ENCODE assay signal across 8 mouse cellular contexts in the genomic region with DNA sequence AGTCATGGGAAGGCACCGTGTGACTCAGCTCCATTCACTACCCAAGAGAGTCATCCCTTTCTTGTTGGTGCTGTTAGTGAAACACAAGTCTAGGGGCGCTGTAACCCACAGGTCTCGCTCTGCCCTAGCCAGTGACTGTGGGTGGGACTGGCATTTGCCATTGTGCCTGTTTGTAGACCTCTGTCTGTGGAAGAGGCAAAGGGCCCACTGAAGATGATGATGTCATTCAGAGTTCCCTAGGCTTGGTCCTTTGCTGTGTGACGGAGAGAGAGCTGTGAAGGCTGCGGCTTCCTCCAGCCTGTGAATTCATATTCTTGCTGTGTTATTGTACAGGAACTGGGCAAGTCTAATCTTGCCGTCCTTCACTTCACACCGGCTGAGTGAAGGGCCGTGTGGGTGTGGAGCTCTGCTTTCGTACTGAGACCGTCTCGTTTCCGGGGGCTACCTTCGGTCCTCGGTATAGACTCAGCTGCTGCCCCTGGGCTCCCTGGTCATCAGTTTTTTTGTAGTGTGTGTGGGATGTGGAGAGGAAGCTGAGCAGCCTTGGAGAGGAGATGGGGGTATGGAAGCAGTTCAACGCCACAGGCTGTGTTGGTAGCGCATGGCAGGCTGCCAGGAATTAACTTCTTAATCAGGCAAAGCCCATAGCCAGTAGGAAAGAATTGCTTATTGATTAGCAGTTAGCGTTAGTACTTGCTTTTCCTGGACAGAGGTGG. TPM values are rescaled to one million over a fixed set of nuclear protein-coding genes. Genes with fewer than 3 reads are reported as not detected.
DNase-seq lines count a peak whose midpoint lies in the region; ATAC-seq lines count a peak whose summit lies in the region.

No protein-coding gene starts in this region.

- H3K27me3 ChIP-seq in stomach, embryonic 15.5 days (replicated peaks): no peaks in the 10 kb centered on the region

- DNase-seq in adrenal gland, postnatal 14 days: peak; percentile 29
- no peak for DNase-seq in adrenal gland, adult 18-20 months (ENCODE audit: low spot score in 2 of 2)
- DNase-seq in lung, adult 18-20 months: peak; percentile 9 to 26
- DNase-seq in lung, postnatal 4 days: no peak
- DNase-seq in adrenal gland, postnatal 36 days: peak; percentile 21 to 30
- no peak for DNase-seq in frontal cortex, postnatal 14 days (ENCODE audit: low spot score in 2 of 2)

- peaks cover 34% of the 10 kb centered on the region for H3K4me1 ChIP-seq in stomach, embryonic 15.5 days

- peak; percentile 33 for ATAC-seq in inflammation-experienced regulatory T-cells, adult 6 months
- ATAC-seq in stomach, embryonic 15.5 days (ENCODE audit: insufficient read depth, low FRiP score, low read depth): no peak

- WGBS in stomach, embryonic 15.5 days: 57% methylated on average over 17 of the region's 17 CpGs

- no peaks in the 10 kb centered on the region for H3K9me3 ChIP-seq in stomach, embryonic 15.5 days

- peak overlapping the region; percentile 75 for H3K27ac ChIP-seq in stomach, embryonic 15.5 days

- H3K4me3 ChIP-seq in stomach, embryonic 15.5 days (replicated peaks): no peak overlapping the region

- H3K4me2 ChIP-seq in stomach, embryonic 15.5 days: peak overlapping the region; percentile 29; the same call in 1 of the 2 replicates

- no peaks in the 10 kb centered on the region for H3K36me3 ChIP-seq in stomach, embryonic 15.5 days

- H3K9ac ChIP-seq in stomach, embryonic 15.5 days: no peak overlapping the region

RNA-seq across cellular contexts. Expression of a gene that starts 7.7 kb away (rescaled TPM):
- 32.3 and 34.4 TPM in 2 replicates for total RNA-seq in adrenal gland, postnatal 14 days (2021)
- total RNA-seq in adrenal gland, adult 18-20 months (2021): 10 to 100 TPM; 44.3 to 64.2 TPM
- total RNA-seq in adrenal gland, postnatal 36 days (2021): 10 to 100 TPM; 35.4 to 35.7 TPM
- 10 to 100 TPM; 57.5 to 62.8 (median 59.3) TPM for polyA plus RNA-seq in inflammation-experienced regulatory T-cells, adult 6 months (2017; shearing (Covaris generic))
- polyA plus RNA-seq in stomach, embryonic 15.5 days (2015; fragmentation: Nextera tagmentation; extraction: Ambion mirVana): 74.3 and 74.5 TPM in 2 replicates

Comparison
In these comparisons a context has a peak if more than half of its experiments do, and no peak if none do; other contexts are left out.
1. DNase-seq: peak in adrenal gland, postnatal 14 days (single experiment), lung, adult 18-20 months (2 of 2) and adrenal gland, postnatal 36 days (2 of 2); none in adrenal gland, adult 18-20 months (0 of 2), lung, postnatal 4 days (0 of 2) and frontal cortex, postnatal 14 days (0 of 2).